Mouse (Mus musculus): ENCODE measurements around the gene Fcna. TPM values are rescaled to one million over a fixed set of nuclear protein-coding genes. Genes with fewer than 3 reads are reported as not detected.

The Fcna gene
- total and polyA plus RNA-seq, 2 experiments from 2014 or later = 5.1 to 5.7 TPM

DNA sequence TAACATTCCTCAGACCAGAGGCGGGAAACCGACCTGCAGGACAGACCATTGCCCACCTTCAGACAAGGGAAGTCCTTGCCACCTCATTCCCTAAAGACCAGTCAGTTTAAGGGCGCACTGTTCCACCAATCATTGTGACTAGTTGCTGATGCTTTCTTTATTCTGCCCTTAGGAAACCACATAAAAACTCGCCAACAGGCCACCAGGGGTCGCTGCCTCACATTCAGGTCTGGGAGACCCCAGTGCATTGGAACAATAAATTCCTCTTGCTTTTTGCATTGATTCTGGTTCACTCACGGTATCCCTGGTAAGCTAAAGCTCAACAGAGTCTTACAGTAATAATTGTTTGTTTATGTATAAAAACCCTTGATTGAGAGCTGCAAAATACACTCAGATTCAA is 12.1 kb upstream of the Fcna start:
- no peaks in the 10 kb centered on the region for H3K4me1 ChIP-seq (ENCODE audit: insufficient read depth, low read length)
- H3K27me3 ChIP-seq (ENCODE audit: insufficient read depth, low read length) = no peaks in the 10 kb centered on the region
- no peak overlapping the region for H3K9ac ChIP-seq (replicated peaks; ENCODE audit: low read length, poor library complexity, severe bottlenecking)
- H3K9me3 ChIP-seq (ENCODE audit: low read length) = no peaks in the 10 kb centered on the region
- H3K4me2 ChIP-seq (ENCODE audit: low read depth, low read length, poor library complexity, severe bottlenecking) = no peak overlapping the region
- H3K36me3 ChIP-seq (ENCODE audit: insufficient read depth, low read length) = no peaks in the 10 kb centered on the region
- ATAC-seq (ENCODE audit: low FRiP score) (no peak), DNase-seq (ENCODE audit: low spot score) (peak; percentile 63)
- no peak overlapping the region for H3K4me3 ChIP-seq (ENCODE audit: low read depth, low read length)
- WGBS = 16% methylated on average over 6 of the region's 6 CpGs
- no peak overlapping the region for H3K27ac ChIP-seq (ENCODE audit: low read depth, low read length)
- peak; percentile 72 for TF ChIP-seq CTCF (IDR thresholded peaks at IDR 0.05)

- ATAC-seq (ENCODE audit: low FRiP score) = no peak
- Histone ChIP-seq H3K9ac (replicated peaks; ENCODE audit: low read length, poor library complexity, severe bottlenecking) (no peak overlapping the region), H3K4me2 (ENCODE audit: low read depth, low read length, poor library complexity, severe bottlenecking) (no peak overlapping the region), H3K4me3 (ENCODE audit: low read depth, low read length) (no peak overlapping the region), H3K36me3 (ENCODE audit: insufficient read depth, low read length) (no peaks in the 10 kb centered on the region), H3K27ac (ENCODE audit: low read depth, low read length) (no peak overlapping the region), H3K4me1 (ENCODE audit: insufficient read depth, low read length) (no peaks in the 10 kb centered on the region), H3K27me3 (ENCODE audit: insufficient read depth, low read length) (no peaks in the 10 kb centered on the region), H3K9me3 (ENCODE audit: low read length) (no peaks in the 10 kb centered on the region)
- DNase-seq (ENCODE audit: low spot score) = no peak
- WGBS = 50% methylated on average over 1 of the region's 1 CpGs
- peak; percentile 20; the same call in 1 of the 2 replicates for TF ChIP-seq CTCF (IDR thresholded peaks at IDR 0.05)
Measured at GRCm38 (mm10) chr2:25634046-25634445, 6.2 kb upstream of the Fcna start.

- no peak for TF ChIP-seq CTCF (IDR thresholded peaks at IDR 0.05)
- Histone ChIP-seq H3K9me3 (ENCODE audit: low read length) (no peaks in the 10 kb centered on the region), H3K4me3 (ENCODE audit: low read depth, low read length) (no peak overlapping the region), H3K27me3 (ENCODE audit: insufficient read depth, low read length) (no peaks in the 10 kb centered on the region), H3K4me2 (ENCODE audit: low read depth, low read length, poor library complexity, severe bottlenecking) (no peak overlapping the region), H3K36me3 (ENCODE audit: insufficient read depth, low read length) (no peaks in the 10 kb centered on the region), H3K4me1 (ENCODE audit: insufficient read depth, low read length) (no peaks in the 10 kb centered on the region), H3K27ac (ENCODE audit: low read depth, low read length) (no peak overlapping the region), H3K9ac (replicated peaks; ENCODE audit: low read length, poor library complexity, severe bottlenecking) (no peak overlapping the region)
- DNase-seq (ENCODE audit: low spot score) (no peak), ATAC-seq (ENCODE audit: low FRiP score) (no peak)
- WGBS = 84% methylated on average over 3 of the region's 3 CpGs
Measured at GRCm38 (mm10) chr2:25633616-25634015, 5.8 kb upstream of the Fcna start.

DNA sequence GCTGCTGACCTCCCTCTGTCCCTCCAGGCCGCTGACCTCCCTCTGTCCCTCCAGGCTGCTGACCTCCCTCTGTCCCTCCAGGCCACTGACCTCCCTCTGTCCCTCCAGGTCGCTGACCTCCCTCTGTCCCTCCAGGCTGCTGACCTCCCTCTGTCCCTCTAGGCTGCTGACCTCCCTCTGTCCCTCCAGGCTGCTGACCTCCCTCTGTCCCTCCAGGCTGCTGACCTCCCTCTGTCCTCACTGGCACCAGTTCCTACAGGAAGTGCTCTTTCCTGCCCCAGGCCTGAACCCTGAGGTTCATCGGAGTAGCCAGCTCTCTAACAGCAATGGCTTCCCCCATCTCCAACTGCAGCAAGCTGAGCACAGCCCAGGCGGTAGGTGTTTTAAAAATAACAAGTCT is 908 bp upstream of the Fcna start:
- H3K4me3 ChIP-seq (ENCODE audit: low read depth, low read length) = no peak overlapping the region
- no peak overlapping the region for H3K9ac ChIP-seq (replicated peaks; ENCODE audit: low read length, poor library complexity, severe bottlenecking)
- DNase-seq (ENCODE audit: low spot score) = no peak
- no peak for ATAC-seq (ENCODE audit: low FRiP score)
- H3K4me1 ChIP-seq (ENCODE audit: insufficient read depth, low read length) = no peaks in the 10 kb centered on the region
- 63% methylated on average over 4 of the region's 4 CpGs for WGBS
- TF ChIP-seq CTCF (IDR thresholded peaks at IDR 0.05) = no peak
- no peak overlapping the region for H3K27ac ChIP-seq (ENCODE audit: low read depth, low read length)
- no peaks in the 10 kb centered on the region for H3K36me3 ChIP-seq (ENCODE audit: insufficient read depth, low read length)
- no peaks in the 10 kb centered on the region for H3K27me3 ChIP-seq (ENCODE audit: insufficient read depth, low read length)
- H3K9me3 ChIP-seq (ENCODE audit: low read length) = no peaks in the 10 kb centered on the region
- H3K4me2 ChIP-seq (ENCODE audit: low read depth, low read length, poor library complexity, severe bottlenecking) = no peak overlapping the region

- no peaks in the 10 kb centered on the region for H3K9me3 ChIP-seq (ENCODE audit: low read length)
- no peak for ATAC-seq (ENCODE audit: low FRiP score)
- no peaks in the 10 kb centered on the region for H3K27me3 ChIP-seq (ENCODE audit: insufficient read depth, low read length)
- TF ChIP-seq CTCF (IDR thresholded peaks at IDR 0.05) = no peak
- H3K27ac ChIP-seq (ENCODE audit: low read depth, low read length) = no peak overlapping the region
- no peak overlapping the region for H3K4me3 ChIP-seq (ENCODE audit: low read depth, low read length)
- no peaks in the 10 kb centered on the region for H3K36me3 ChIP-seq (ENCODE audit: insufficient read depth, low read length)
- H3K4me1 ChIP-seq (ENCODE audit: insufficient read depth, low read length) = peaks cover 3% of the 10 kb centered on the region; the same call in 1 of the 2 replicates
- no peak for DNase-seq (ENCODE audit: low spot score)
- no peak overlapping the region for H3K4me2 ChIP-seq (ENCODE audit: low read depth, low read length, poor library complexity, severe bottlenecking)
- no peak overlapping the region for H3K9ac ChIP-seq (replicated peaks; ENCODE audit: low read length, poor library complexity, severe bottlenecking)
- 78% methylated on average over 5 of the region's 5 CpGs for WGBS
Measured at GRCm38 (mm10) chr2:25625986-25626385, 1.8 kb downstream of the Fcna start.

GRCm38 (mm10) chr2:25621229-25622200 is 6.3 kb downstream of the Fcna start, which contains the start of gene Tmem141:
TSS of gene Tmem141 (minus strand) at chr2:25622005.
- TF ChIP-seq CTCF (IDR thresholded peaks at IDR 0.05) = peak; percentile 73
- Histone ChIP-seq H3K4me1 (ENCODE audit: insufficient read depth, low read length) (peaks cover 5% of the 10 kb centered on the region; the same call in 1 of the 2 replicates), H3K4me3 (ENCODE audit: low read depth, low read length) (peak within 1 kb of the TSS; percentile 46), H3K9me3 (ENCODE audit: low read length) (no peaks in the 10 kb centered on the region), H3K36me3 (ENCODE audit: insufficient read depth, low read length) (no peaks in the 10 kb centered on the region), H3K27ac (ENCODE audit: low read depth, low read length) (peak within 1 kb of the TSS; percentile 27), H3K4me2 (ENCODE audit: low read depth, low read length, poor library complexity, severe bottlenecking) (peak within 1 kb of the TSS; percentile 65), H3K27me3 (ENCODE audit: insufficient read depth, low read length) (peaks cover 12% of the 10 kb centered on the region; the same call in 1 of the 2 replicates), H3K9ac (replicated peaks; ENCODE audit: low read length, poor library complexity, severe bottlenecking) (peak within 1 kb of the TSS; percentile 56)
- peak; percentile 90 for DNase-seq (ENCODE audit: low spot score)
- peak; percentile 94 for ATAC-seq (ENCODE audit: low FRiP score)
- WGBS = 4% methylated on average over 34 of the region's 34 CpGs
